Comparison of ENCODE assay signal across 10 mouse cellular contexts in genomic region chr17:71309141-71309540, GRCm38 (mm10). TPM values are rescaled to one million over a fixed set of nuclear protein-coding genes. Genes with fewer than 3 reads are reported as not detected.
A peak's percentile ranks its signal among the peaks of the same experiment; 100 is the strongest.
DNase-seq lines count a peak whose midpoint lies in the region; ATAC-seq lines count a peak whose summit lies in the region.
"Had no signal": no experiment of that assay in that cellular context is flagged by ENCODE, and none has a peak within 500 bp of the region (broad histone marks: within the 10 kb centered on the region; RNA-seq: fewer than 3 reads in every experiment).

No protein-coding gene starts in this region.

- H3K4me3 ChIP-seq in heart, embryonic 16.5 days (ENCODE audit: low read length): peak overlapping the region; percentile 77
- peak overlapping the region; percentile 61 for H3K4me3 ChIP-seq in embryonic facial prominence, embryonic 12.5 days
- peak overlapping the region; percentile 70 for H3K4me3 ChIP-seq in limb, embryonic 13.5 days
- no peak overlapping the region for H3K4me3 ChIP-seq in neural tube, embryonic 11.5 days (ENCODE audit: low read depth, low read length)

- WGBS in heart, embryonic 16.5 days: 30% methylated on average over 14 of the region's 14 CpGs
- WGBS in embryonic facial prominence, embryonic 12.5 days: 22% methylated on average over 14 of the region's 14 CpGs
- 21% methylated on average over 14 of the region's 14 CpGs for WGBS in limb, embryonic 13.5 days
- 25% methylated on average over 14 of the region's 14 CpGs for WGBS in neural tube, embryonic 11.5 days

- H3K9ac ChIP-seq in heart, embryonic 16.5 days (ENCODE audit: low read length): peak overlapping the region; percentile 85
- H3K9ac ChIP-seq in embryonic facial prominence, embryonic 12.5 days: no peak overlapping the region
- H3K9ac ChIP-seq in limb, embryonic 13.5 days: peak overlapping the region; percentile 26
- H3K9ac ChIP-seq in neural tube, embryonic 11.5 days (ENCODE audit: low read length): no peak overlapping the region

- peaks cover 27% of the 10 kb centered on the region for H3K4me1 ChIP-seq in heart, embryonic 16.5 days (ENCODE audit: control insufficient read depth, insufficient read depth, low read length)
- H3K4me1 ChIP-seq in embryonic facial prominence, embryonic 12.5 days: peaks cover 6% of the 10 kb centered on the region; the same call in 1 of the 2 replicates
- peaks cover 19% of the 10 kb centered on the region for H3K4me1 ChIP-seq in limb, embryonic 13.5 days
- peaks cover 2% of the 10 kb centered on the region for H3K4me1 ChIP-seq in neural tube, embryonic 11.5 days (ENCODE audit: control insufficient read depth, insufficient read depth, low read length)

- no peaks in the 10 kb centered on the region for H3K9me3 ChIP-seq in heart, embryonic 16.5 days (replicated peaks; ENCODE audit: control insufficient read depth, low read length)
- H3K9me3 ChIP-seq in embryonic facial prominence, embryonic 12.5 days: no peaks in the 10 kb centered on the region
- no peaks in the 10 kb centered on the region for H3K9me3 ChIP-seq in limb, embryonic 13.5 days
- H3K9me3 ChIP-seq in neural tube, embryonic 11.5 days (ENCODE audit: control insufficient read depth, low read length): no peaks in the 10 kb centered on the region

- no peaks in the 10 kb centered on the region for H3K36me3 ChIP-seq in heart, embryonic 16.5 days (ENCODE audit: control insufficient read depth, insufficient read depth)
- H3K36me3 ChIP-seq in embryonic facial prominence, embryonic 12.5 days: no peaks in the 10 kb centered on the region
- H3K36me3 ChIP-seq in limb, embryonic 13.5 days: no peaks in the 10 kb centered on the region
- H3K36me3 ChIP-seq in neural tube, embryonic 11.5 days (ENCODE audit: control insufficient read depth, insufficient read depth, low read length): no peaks in the 10 kb centered on the region

- no peak for DNase-seq in heart, postnatal 10 days
- DNase-seq in neural tube, embryonic 11.5 days (ENCODE audit: low spot score): peak; percentile 29
- no peak for DNase-seq in ovary, adult 18-20 months (ENCODE audit: low spot score)
- no peak for DNase-seq in natural killer cell, adult 2 months (ENCODE audit: low spot score in 2 of 2)
- DNase-seq in thymus, postnatal 10 days (ENCODE audit: low spot score in 2 of 2): no peak
- DNase-seq: right cerebral cortex, postnatal 4 days had no signal

- intact Hi-C loops in heart, postnatal 10 days (cut with DNase I): no loop called here

- no peak for ATAC-seq in heart, embryonic 16.5 days (replicated peaks; ENCODE audit: extremely low read depth, insufficient read depth, low FRiP score)
- ATAC-seq in embryonic facial prominence, embryonic 12.5 days (ENCODE audit: insufficient number of reproducible peaks, insufficient read depth, low FRiP score, low TSS enrichment): no peak
- ATAC-seq in limb, embryonic 13.5 days (ENCODE audit: low FRiP score, low read depth): no peak
- peak; percentile 49; the same call in 1 of the 2 replicates for ATAC-seq in neural tube, embryonic 11.5 days (ENCODE audit: insufficient read depth, low FRiP score, low TSS enrichment)
- ATAC-seq: lung, postnatal 0 days had no signal

- H3K27ac ChIP-seq in heart, embryonic 16.5 days (ENCODE audit: low read length): no peak overlapping the region
- 0 out of 2 replicates have a peak overlapping the region, but pooled peaks have one; percentile 89 for H3K27ac ChIP-seq in embryonic facial prominence, embryonic 12.5 days
- H3K27ac ChIP-seq in limb, embryonic 13.5 days: no peak overlapping the region
- H3K27ac ChIP-seq in neural tube, embryonic 11.5 days (ENCODE audit: low read depth, low read length): no peak overlapping the region

- H3K4me2 ChIP-seq in heart, embryonic 16.5 days (ENCODE audit: low read depth, low read length): peak overlapping the region; percentile 93
- H3K4me2 ChIP-seq in embryonic facial prominence, embryonic 12.5 days (replicated peaks): peak overlapping the region; percentile 99
- peak overlapping the region; percentile 99 for H3K4me2 ChIP-seq in limb, embryonic 13.5 days (replicated peaks)
- peak overlapping the region; percentile 91 for H3K4me2 ChIP-seq in neural tube, embryonic 11.5 days (ENCODE audit: low read depth)

- H3K27me3 ChIP-seq in heart, embryonic 16.5 days (ENCODE audit: control insufficient read depth, insufficient read depth, low read length): no peaks in the 10 kb centered on the region
- H3K27me3 ChIP-seq in embryonic facial prominence, embryonic 12.5 days: peaks cover 10% of the 10 kb centered on the region; the same call in 1 of the 2 replicates
- H3K27me3 ChIP-seq in limb, embryonic 13.5 days: peaks cover 24% of the 10 kb centered on the region
- peaks cover 5% of the 10 kb centered on the region; the same call in 1 of the 2 replicates for H3K27me3 ChIP-seq in neural tube, embryonic 11.5 days (ENCODE audit: control insufficient read depth, insufficient read depth, low read length)

RNA-seq across cellular contexts. Expression of gene Emilin2, which starts 2.6 kb away (rescaled TPM):
- polyA plus RNA-seq in heart, embryonic 16.5 days (2015; fragmentation: Nextera tagmentation; extraction: Ambion mirVana): 35.5 and 38.7 TPM in 2 replicates
- total RNA-seq in heart, postnatal 10 days (2021): 100 to 1,000 TPM; 185 to 196 TPM
- 22.1 and 23.5 TPM in 2 replicates for polyA plus RNA-seq in embryonic facial prominence, embryonic 12.5 days (2016; fragmentation: Nextera tagmentation; extraction: Ambion mirVana)
- polyA plus RNA-seq in limb, embryonic 13.5 days (2015; fragmentation: Nextera tagmentation; extraction: Ambion mirVana): 18.6 and 19.1 TPM in 2 replicates
- 10.9 and 13.3 TPM in 2 replicates for polyA plus RNA-seq in neural tube, embryonic 11.5 days (2014; fragmentation: Nextera tagmentation; extraction: Ambion mirVana)

Comparison
In these comparisons a context has a peak if more than half of its experiments do, and no peak if none do; other contexts are left out.
1. H3K9ac ChIP-seq: peak in heart, embryonic 16.5 days (single experiment) and limb, embryonic 13.5 days (single experiment); none in embryonic facial prominence, embryonic 12.5 days (single experiment) and neural tube, embryonic 11.5 days (single experiment).
2. Peak in every context shown above with its lines, with median percentiles within 50 percentile points of each other: H3K4me2 ChIP-seq.